Mouse (Mus musculus): ENCODE results near the gene Sult5a1. TPM values are rescaled to one million over a fixed set of nuclear protein-coding genes. Genes with fewer than 3 reads are reported as not detected.
"Not testable (repeated sequence)": the region's sequence is repeated elsewhere in the genome, so short reads cannot be mapped to it uniquely, and the experiment has no call there.

Gene Sult5a1
- polyA plus RNA-seq, 1 experiment: not detected

GRCm38 (mm10) chr8:123108953-123109352, 49.2 kb downstream of the Sult5a1 start:
- Histone ChIP-seq H3K4me3 (ENCODE audit: insufficient read depth, low read depth, low read length) (no peak overlapping the region), H3K4me1 (ENCODE audit: control insufficient read depth, insufficient read depth, low read length) (no peaks in the 10 kb centered on the region), H3K27ac (ENCODE audit: insufficient read depth, low read depth, low read length) (no peak overlapping the region)
- TF ChIP-seq POLR2A (IDR thresholded peaks at IDR 0.05; ENCODE audit: insufficient read depth, low read depth, low read length): no peak
- no peak for TF ChIP-seq CTCF (IDR thresholded peaks at IDR 0.05; ENCODE audit: insufficient read depth, low read depth, low read length)
- WGBS: 80% methylated on average over 5 of the region's 5 CpGs

- TF ChIP-seq CTCF (IDR thresholded peaks at IDR 0.05; ENCODE audit: insufficient read depth, low read depth, low read length) (no peak), POLR2A (IDR thresholded peaks at IDR 0.05; ENCODE audit: insufficient read depth, low read depth, low read length) (no peak)
- no peak overlapping the region for H3K4me3 ChIP-seq (ENCODE audit: insufficient read depth, low read depth, low read length)
- WGBS: 70% methylated on average over 1 of the region's 1 CpGs
- H3K27ac ChIP-seq (ENCODE audit: insufficient read depth, low read depth, low read length): no peak overlapping the region
- H3K4me1 ChIP-seq (ENCODE audit: control insufficient read depth, insufficient read depth, low read length): peaks cover 2% of the 10 kb centered on the region; the same call in 1 of the 2 replicates
Measured at GRCm38 (mm10) chr8:123108010-123108409, 50.1 kb downstream of the Sult5a1 start.

- WGBS: 56% methylated on average over 2 of the region's 2 CpGs
- TF ChIP-seq CTCF (IDR thresholded peaks at IDR 0.05; ENCODE audit: insufficient read depth, low read depth, low read length) (no peak), POLR2A (IDR thresholded peaks at IDR 0.05; ENCODE audit: insufficient read depth, low read depth, low read length) (no peak)
- no peak overlapping the region for H3K4me3 ChIP-seq (ENCODE audit: insufficient read depth, low read depth, low read length)
- H3K4me1 ChIP-seq (ENCODE audit: control insufficient read depth, insufficient read depth, low read length): peaks cover 2% of the 10 kb centered on the region; the same call in 1 of the 2 replicates
- H3K27ac ChIP-seq (ENCODE audit: insufficient read depth, low read depth, low read length): no peak overlapping the region
Measured at GRCm38 (mm10) chr8:123106531-123106930, 51.6 kb downstream of the Sult5a1 start.

- whole genome bisulfite sequencing: 64% methylated on average over 5 of the region's 5 CpGs
- Histone ChIP-seq H3K4me1 (ENCODE audit: control insufficient read depth, insufficient read depth, low read length) (peaks cover 2% of the 10 kb centered on the region; the same call in 1 of the 2 replicates), H3K4me3 (ENCODE audit: insufficient read depth, low read depth, low read length) (no peak overlapping the region), H3K27ac (ENCODE audit: insufficient read depth, low read depth, low read length) (no peak overlapping the region)
- TF ChIP-seq POLR2A (IDR thresholded peaks at IDR 0.05; ENCODE audit: insufficient read depth, low read depth, low read length): no peak
- TF ChIP-seq CTCF (IDR thresholded peaks at IDR 0.05; ENCODE audit: insufficient read depth, low read depth, low read length): no peak
Measured at GRCm38 (mm10) chr8:123105553-123106326, 52.4 kb downstream of the Sult5a1 start.

GRCm38 (mm10) chr8:123104046-123104767, 53.9 kb downstream of the Sult5a1 start:
- TF ChIP-seq CTCF (IDR thresholded peaks at IDR 0.05; ENCODE audit: insufficient read depth, low read depth, low read length) (no peak), POLR2A (IDR thresholded peaks at IDR 0.05; ENCODE audit: insufficient read depth, low read depth, low read length) (no peak)
- H3K27ac ChIP-seq (ENCODE audit: insufficient read depth, low read depth, low read length): no peak overlapping the region
- no peak overlapping the region for H3K4me3 ChIP-seq (ENCODE audit: insufficient read depth, low read depth, low read length)
- H3K4me1 ChIP-seq (ENCODE audit: control insufficient read depth, insufficient read depth, low read length): peaks cover 2% of the 10 kb centered on the region; the same call in 1 of the 2 replicates
- WGBS: 59% methylated on average over 6 of the region's 6 CpGs

- H3K4me1 ChIP-seq (ENCODE audit: control insufficient read depth, insufficient read depth, low read length): peaks cover 3% of the 10 kb centered on the region; the same call in 1 of the 2 replicates
- TF ChIP-seq POLR2A (IDR thresholded peaks at IDR 0.05; ENCODE audit: insufficient read depth, low read depth, low read length): no peak
- no peak for TF ChIP-seq CTCF (IDR thresholded peaks at IDR 0.05; ENCODE audit: insufficient read depth, low read depth, low read length)
- 10% methylated on average over 15 of the region's 15 CpGs for WGBS
- no peak overlapping the region for H3K27ac ChIP-seq (ENCODE audit: insufficient read depth, low read depth, low read length)
- peak overlapping the region; percentile 60 for H3K4me3 ChIP-seq (ENCODE audit: insufficient read depth, low read depth, low read length)
Measured at GRCm38 (mm10) chr8:123103285-123103684, 54.8 kb downstream of the Sult5a1 start.

GRCm38 (mm10) chr8:123102855-123103254, 55.3 kb downstream of the Sult5a1 start:
- H3K4me3 ChIP-seq (ENCODE audit: insufficient read depth, low read depth, low read length): peak overlapping the region; percentile 60
- peak overlapping the region; percentile 15 for H3K27ac ChIP-seq (ENCODE audit: insufficient read depth, low read depth, low read length)
- WGBS: under 1% methylated on average over 26 of the region's 26 CpGs
- not testable (repeated sequence) for H3K4me1 ChIP-seq (ENCODE audit: control insufficient read depth, insufficient read depth, low read length)

GRCm38 (mm10) chr8:123101735-123102685, 56.1 kb downstream of the Sult5a1 start, which contains the start of gene Rpl13:
Gene Rpl13, plus strand, starts transcription at chr8:123102350.
- H3K27ac ChIP-seq (ENCODE audit: insufficient read depth, low read depth, low read length): peak within 1 kb of the TSS; percentile 15
- peaks cover 5% of the 10 kb centered on the region for H3K4me1 ChIP-seq (ENCODE audit: control insufficient read depth, insufficient read depth, low read length)
- H3K4me3 ChIP-seq (ENCODE audit: insufficient read depth, low read depth, low read length): peak within 1 kb of the TSS; percentile 60
- WGBS: under 1% methylated on average over 56 of the region's 56 CpGs
- TF ChIP-seq POLR2A (IDR thresholded peaks at IDR 0.05; ENCODE audit: insufficient read depth, low read depth, low read length) (peak; percentile 80; the same call in 1 of the 2 replicates), CTCF (IDR thresholded peaks at IDR 0.05; ENCODE audit: insufficient read depth, low read depth, low read length) (no peak)
